In the genomic region with DNA sequence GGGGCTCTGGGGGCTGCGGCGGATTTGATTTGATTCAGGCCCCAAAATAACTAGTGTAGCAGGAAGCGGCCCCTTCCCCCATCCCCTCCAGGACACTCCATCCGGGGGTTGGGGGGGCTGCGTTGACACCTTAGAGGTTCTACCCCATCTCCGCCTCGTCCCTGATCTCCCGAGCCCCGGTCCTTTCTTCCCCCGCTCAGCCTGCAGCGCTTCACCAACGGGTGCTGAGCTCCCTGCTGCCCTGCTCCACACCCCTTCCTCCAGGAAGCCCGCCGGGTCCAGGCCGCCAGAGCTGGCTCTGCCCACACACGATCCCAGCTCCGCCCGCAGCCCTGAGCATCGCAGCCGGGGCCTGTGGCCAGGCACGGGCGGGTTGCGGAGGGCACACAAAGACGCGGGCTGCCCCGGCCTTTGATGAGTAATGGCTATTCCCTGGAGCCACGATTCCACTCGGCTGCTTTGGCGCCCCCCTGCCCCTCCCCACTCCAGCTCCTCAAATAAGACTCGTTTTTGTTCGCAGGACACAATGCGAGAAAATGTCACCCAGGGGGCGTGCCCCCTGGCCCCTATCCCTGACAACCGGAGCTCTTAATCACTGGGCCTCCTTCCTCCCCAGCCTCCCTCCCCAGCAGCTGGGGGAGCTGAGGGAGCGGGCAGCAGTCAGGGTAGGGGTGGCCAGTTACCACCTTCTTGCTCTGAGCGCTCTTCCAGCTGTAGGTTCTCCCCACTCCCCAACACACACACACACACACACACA, we compare ENCODE assay signal across 7 mouse cellular contexts. TPM values are rescaled to one million over a fixed set of nuclear protein-coding genes. Genes with fewer than 3 reads are reported as not detected.
A peak's percentile ranks its signal among the peaks of the same experiment; 100 is the strongest.
DNase-seq lines count a peak whose midpoint lies in the region; ATAC-seq and TF ChIP-seq lines count a peak whose summit lies in the region.

No protein-coding gene starts in this region.

- no peak for TF ChIP-seq POLR2A in testis, adult 2 months (IDR thresholded peaks at IDR 0.05; ENCODE audit: control insufficient read depth, low read depth, low read length)

- no peak for DNase-seq in testis, postnatal 14 days (ENCODE audit: low spot score)
- peak; percentile 78 for DNase-seq in forebrain, embryonic 10.5 days (ENCODE audit: extremely low spot score, low spot score)
- no peak for DNase-seq in lung, postnatal 25 days (ENCODE audit: low spot score)
- no peak for DNase-seq in ovary, postnatal 36 days (ENCODE audit: low spot score)

- peak overlapping the region; percentile 40 for H3K4me2 ChIP-seq in limb, embryonic 15.5 days

- H3K27ac ChIP-seq in testis, adult 2 months (ENCODE audit: control insufficient read depth, insufficient read depth, low read depth, low read length) = no peak overlapping the region
- H3K27ac ChIP-seq in forebrain, embryonic 10.5 days = peak overlapping the region; percentile 85
- H3K27ac ChIP-seq in limb, embryonic 15.5 days = no peak overlapping the region

- no peaks in the 10 kb centered on the region; the same call in 1 of the 2 replicates for H3K27me3 ChIP-seq in testis, adult 2 months (ENCODE audit: control insufficient read depth, insufficient read depth, low read length)
- H3K27me3 ChIP-seq in forebrain, embryonic 10.5 days (ENCODE audit: poor library complexity, severe bottlenecking) = peaks cover 90% of the 10 kb centered on the region
- peaks cover 53% of the 10 kb centered on the region for H3K27me3 ChIP-seq in limb, embryonic 15.5 days

- peaks cover 10% of the 10 kb centered on the region for H3K4me1 ChIP-seq in testis, adult 2 months (ENCODE audit: control insufficient read depth, insufficient read depth, low read length)
- peaks cover 85% of the 10 kb centered on the region for H3K4me1 ChIP-seq in forebrain, embryonic 10.5 days
- H3K4me1 ChIP-seq in limb, embryonic 15.5 days = peaks cover 67% of the 10 kb centered on the region

- no peaks in the 10 kb centered on the region for H3K36me3 ChIP-seq in testis, adult 2 months (ENCODE audit: control insufficient read depth, insufficient read depth, low read length)
- H3K36me3 ChIP-seq in forebrain, embryonic 10.5 days (replicated peaks) = no peaks in the 10 kb centered on the region
- no peaks in the 10 kb centered on the region for H3K36me3 ChIP-seq in limb, embryonic 15.5 days

- no peak for ATAC-seq in limb, embryonic 15.5 days (ENCODE audit: insufficient number of reproducible peaks, low FRiP score, low TSS enrichment, low read depth)
- no peak for ATAC-seq in frontal cortex, adult (ENCODE audit: low TSS enrichment)

- H3K4me3 ChIP-seq in testis, adult 2 months (ENCODE audit: control insufficient read depth, low read depth, low read length) = peak overlapping the region; percentile 19; the same call in 1 of the 2 replicates
- peak overlapping the region; percentile 46 for H3K4me3 ChIP-seq in forebrain, embryonic 10.5 days
- peak overlapping the region; percentile 12; the same call in 1 of the 2 replicates for H3K4me3 ChIP-seq in limb, embryonic 15.5 days

- peak overlapping the region; percentile 8; the same call in 1 of the 2 replicates for H3K9ac ChIP-seq in limb, embryonic 15.5 days

- no peaks in the 10 kb centered on the region for H3K9me3 ChIP-seq in forebrain, embryonic 10.5 days
- no peaks in the 10 kb centered on the region for H3K9me3 ChIP-seq in limb, embryonic 15.5 days

- 1% methylated on average over 36 of the region's 36 CpGs for WGBS in forebrain, embryonic 10.5 days
- 7% methylated on average over 36 of the region's 36 CpGs for WGBS in limb, embryonic 15.5 days

- no peak for TF ChIP-seq CTCF in testis, adult 2 months (IDR thresholded peaks at IDR 0.05; ENCODE audit: control insufficient read depth, insufficient read depth, insufficient replicate concordance, low read depth, low read length)

RNA-seq across cellular contexts. Expression of gene Phb, which starts 21.2 kb away (rescaled TPM):
- 19.3 and 21.5 TPM in 2 replicates for polyA plus RNA-seq in testis, adult 2 months (2012; rRNA removed)
- polyA plus RNA-seq in forebrain, embryonic 10.5 days (2016; fragmentation: Nextera tagmentation; extraction: Ambion mirVana) = 273 and 276 TPM in 2 replicates
- 195 and 220 TPM in 2 replicates for polyA plus RNA-seq in limb, embryonic 15.5 days (2015; fragmentation: Nextera tagmentation; extraction: Ambion mirVana)

RNA-seq across cellular contexts. Expression of gene Ngfr, which starts 58.0 kb away (rescaled TPM):
- polyA plus RNA-seq in testis, adult 2 months (2012; rRNA removed) = 16.3 and 18.9 TPM in 2 replicates
- 12.3 and 14.6 TPM in 2 replicates for polyA plus RNA-seq in forebrain, embryonic 10.5 days (2016; fragmentation: Nextera tagmentation; extraction: Ambion mirVana)
- polyA plus RNA-seq in limb, embryonic 15.5 days (2015; fragmentation: Nextera tagmentation; extraction: Ambion mirVana) = 34.0 and 45.2 TPM in 2 replicates
